Mouse (Mus musculus) kidney, embryonic 16.5 days (tissue): ENCODE measurements around the gene Olfr60. TPM values are rescaled to one million over a fixed set of nuclear protein-coding genes. Genes with fewer than 3 reads are reported as not detected.

Experiments used
- ATAC-seq: fragments of 200-750 bp; cut with Nextera tagmentation; 2 replicates; pipeline ENCODE4 v1.8.0; 2017; ENCODE audit warnings: moderate TSS enrichment; ENCODE audit not compliant: low FRiP score, low TSS enrichment
- H3K27ac ChIP-seq: fragments of 300-500 bp; sonication (generic); 2 replicates; pipeline ENCODE4 v1.5.1; 2014; ENCODE audit warnings: low read length
- H3K27me3 ChIP-seq: fragments of 300-500 bp; sonication (generic); 2 replicates; pipeline ENCODE4 v1.6.1; 2014; ENCODE audit warnings: low read length, control low read depth, mixed read lengths; ENCODE audit not compliant: insufficient read depth
- H3K36me3 ChIP-seq: fragments of 300-500 bp; sonication (generic); 2 replicates; pipeline ENCODE4 v1.6.1; 2014; ENCODE audit warnings: low read length, control low read depth, mixed read lengths; ENCODE audit not compliant: insufficient read depth
- H3K4me1 ChIP-seq: fragments of 300-500 bp; sonication (generic); 2 replicates; pipeline ENCODE4 v1.6.1; 2014; ENCODE audit warnings: low read length, control low read depth, mixed read lengths; ENCODE audit not compliant: insufficient read depth
- H3K4me2 ChIP-seq: fragments of 300-500 bp; sonication (generic); replicated peaks from 2 replicates; pipeline ENCODE4 v1.6.1; 2014; ENCODE audit warnings: low read depth, low read length
- H3K4me3 ChIP-seq: fragments of 300-500 bp; sonication (generic); 2 replicates; pipeline ENCODE4 v1.5.1; 2014; ENCODE audit warnings: mild to moderate bottlenecking, low read length
- H3K9ac ChIP-seq: fragments of 300-500 bp; sonication (generic); replicated peaks from 2 replicates; pipeline ENCODE4 v1.6.1; 2014; ENCODE audit warnings: low read length
- H3K9me3 ChIP-seq: fragments of 300-500 bp; sonication (generic); 2 replicates; pipeline ENCODE4 v1.6.1; 2016; ENCODE audit warnings: low read length, control low read depth
- WGBS: fragments of 180-500 bp; shearing (Covaris S2); extraction: QIAGEN DNeasy Blood & Tissue Kit; methylation state at CpG from one replicate; pipeline ENCODE4 v1.1.7; 2014; 5-methylcytosine and 5-hydroxymethylcytosine counted together
- polyA plus RNA-seq: library from polyadenylated mRNA; unstranded; fragments of >200 nt; fragmentation: Nextera tagmentation; extraction: Ambion mirVana; gene quantifications from 2 replicates; pipeline ENCODE4 v1.2.1, GENCODE M21; 2015

Gene Olfr60
- polyA plus RNA-seq, 1 experiment from 2014 or later = not detected

DNA sequence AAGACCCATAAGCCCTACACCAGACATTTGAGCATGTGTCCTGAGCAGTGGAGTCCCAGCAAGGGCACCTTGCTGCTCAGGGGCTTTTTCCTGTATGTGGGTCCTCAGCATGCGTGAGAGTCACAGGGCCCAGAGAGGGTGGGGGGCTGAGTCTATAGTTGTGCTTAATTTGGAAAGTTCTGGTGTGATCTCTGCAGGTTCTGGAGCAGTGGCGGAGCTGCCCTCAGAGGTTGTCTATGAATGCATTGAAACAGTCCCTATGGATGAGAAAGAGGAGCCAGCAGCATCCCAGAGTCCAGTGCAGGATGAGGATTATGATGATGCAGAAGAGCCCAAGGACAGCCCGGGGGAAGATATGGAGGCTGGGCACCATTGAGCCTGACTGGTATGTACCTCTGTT, 62.1 kb downstream of the Olfr60 start:
- no peaks in the 10 kb centered on the region for H3K36me3 ChIP-seq
- H3K9me3 ChIP-seq = no peaks in the 10 kb centered on the region
- ATAC-seq = no peak
- no peak overlapping the region for H3K9ac ChIP-seq
- no peak overlapping the region for H3K4me3 ChIP-seq
- H3K27me3 ChIP-seq = no peaks in the 10 kb centered on the region
- H3K27ac ChIP-seq = no peak overlapping the region
- WGBS = 89% methylated on average over 3 of the region's 3 CpGs
- H3K4me2 ChIP-seq = no peak overlapping the region
- no peaks in the 10 kb centered on the region for H3K4me1 ChIP-seq

- H3K27me3 ChIP-seq = no peaks in the 10 kb centered on the region
- 82% methylated on average over 6 of the region's 6 CpGs for WGBS
Measured at GRCm38 (mm10) chr7:140296876-140297275, 64.6 kb downstream of the Olfr60 start.

DNA sequence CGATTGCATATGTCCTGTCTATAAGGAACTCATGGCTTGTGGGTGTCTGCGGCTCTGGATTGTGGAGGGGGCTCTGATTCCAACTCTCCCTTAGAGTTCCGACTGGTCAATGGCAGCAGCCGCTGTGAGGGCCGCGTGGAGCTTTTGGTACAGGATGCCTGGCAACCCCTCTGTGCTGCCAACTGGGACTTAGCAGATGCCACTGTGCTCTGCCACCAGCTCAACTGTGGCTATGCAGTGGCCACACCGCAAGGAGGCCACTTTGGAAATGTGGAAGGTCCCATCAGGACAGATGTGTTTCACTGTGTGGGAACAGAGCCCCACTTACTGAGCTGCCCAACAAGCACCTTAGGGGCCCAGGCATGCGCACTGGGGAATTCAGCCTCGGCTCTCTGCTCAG, 65.7 kb downstream of the Olfr60 start:
- no peak for ATAC-seq
- Histone ChIP-seq H3K9ac (no peak overlapping the region), H3K27ac (no peak overlapping the region), H3K4me2 (no peak overlapping the region), H3K36me3 (no peaks in the 10 kb centered on the region), H3K9me3 (no peaks in the 10 kb centered on the region), H3K27me3 (no peaks in the 10 kb centered on the region), H3K4me3 (no peak overlapping the region), H3K4me1 (no peaks in the 10 kb centered on the region)
- WGBS = 91% methylated on average over 9 of the region's 9 CpGs

More at GRCm38 (mm10) chr7:140296876-140297275, 64.6 kb downstream of the Olfr60 start:
- no peak overlapping the region for H3K4me3 ChIP-seq
- H3K9ac ChIP-seq = no peak overlapping the region
- no peak for ATAC-seq
- H3K27ac ChIP-seq = no peak overlapping the region
- no peaks in the 10 kb centered on the region for H3K4me1 ChIP-seq
- no peak overlapping the region for H3K4me2 ChIP-seq
- H3K9me3 ChIP-seq = no peaks in the 10 kb centered on the region
- H3K36me3 ChIP-seq = no peaks in the 10 kb centered on the region

Other genes starting within 250 kb of the Olfr60 start
- gene Paox, start 245.9 kb downstream of the Olfr60 start, polyA plus RNA-seq = 20.2 and 23.5 TPM in 2 replicates
- 183 and 199 TPM in 2 replicates for gene Echs1, start 245.2 kb downstream of the Olfr60 start, polyA plus RNA-seq
- gene Mtg1, start 224.1 kb downstream of the Olfr60 start, polyA plus RNA-seq = 30.5 and 33.8 TPM in 2 replicates
- gene Sprn, start 206.8 kb downstream of the Olfr60 start, polyA plus RNA-seq = 0.41 and 0.51 TPM in 2 replicates
- not detected in 2 replicates for gene Olfr522, start 196.9 kb downstream of the Olfr60 start, polyA plus RNA-seq
- not detected in 2 replicates for gene Olfr523, start 188.5 kb downstream of the Olfr60 start, polyA plus RNA-seq
- not detected in 2 replicates for gene Olfr524, start 155.7 kb downstream of the Olfr60 start, polyA plus RNA-seq
- 0.04 TPM in 1 of 2 replicates, not detected in the other for gene Cd163l1, start 143.4 kb downstream of the Olfr60 start, polyA plus RNA-seq
- gene 5830411N06Rik, start 114.4 kb downstream of the Olfr60 start, polyA plus RNA-seq = not detected in 2 replicates
- not detected in 2 replicates for gene Olfr525, start 40.8 kb downstream of the Olfr60 start, polyA plus RNA-seq
- gene Olfr527, start 27.7 kb downstream of the Olfr60 start, polyA plus RNA-seq = not detected in 2 replicates
- not detected in 2 replicates for gene Olfr530, start 14.7 kb upstream of the Olfr60 start, polyA plus RNA-seq
- gene Olfr531, start 41.2 kb upstream of the Olfr60 start, polyA plus RNA-seq = not detected in 2 replicates
- gene Olfr532, start 60.0 kb upstream of the Olfr60 start, polyA plus RNA-seq = not detected in 2 replicates
- not detected in 2 replicates for gene Olfr533, start 101.7 kb upstream of the Olfr60 start, polyA plus RNA-seq
- not detected in 2 replicates for gene Olfr535, start 122.5 kb upstream of the Olfr60 start, polyA plus RNA-seq
- not detected in 2 replicates for gene Olfr536, start 145.7 kb upstream of the Olfr60 start, polyA plus RNA-seq
- gene Olfr538, start 206.2 kb upstream of the Olfr60 start, polyA plus RNA-seq = not detected in 2 replicates
- not detected in 2 replicates for gene Olfr46, start 239.6 kb upstream of the Olfr60 start, polyA plus RNA-seq